Mouse (Mus musculus): ENCODE data around the gene Klhl31.

DNA sequence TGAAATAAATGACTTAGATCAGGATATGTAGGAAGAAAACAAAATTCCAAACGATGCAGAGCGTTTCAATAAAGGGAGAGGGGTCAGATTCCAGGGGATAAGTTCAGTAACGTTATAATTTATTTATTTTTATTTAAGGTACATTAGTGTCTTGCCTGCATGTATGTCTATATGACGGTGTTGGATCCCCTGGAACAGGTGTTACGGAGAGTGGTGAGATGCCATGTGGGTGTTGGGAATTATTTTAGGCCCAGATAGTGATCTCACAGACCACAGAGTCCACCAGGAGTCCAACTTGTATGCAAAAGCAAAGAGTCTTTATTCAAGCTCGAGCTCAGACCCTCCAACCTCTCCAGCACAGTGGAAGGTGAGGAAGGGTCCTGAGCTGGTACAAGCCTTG lies 16.2 kb upstream of the Klhl31 start:
- TF ChIP-seq CTCF (IDR thresholded peaks at IDR 0.05) (no peak), EP300 (IDR thresholded peaks at IDR 0.05) (no peak)

All from lung, postnatal 0 days (tissue).